Mouse (Mus musculus) intestine, embryonic 16.5 days (tissue): ENCODE data around the gene Tead3. TPM values are rescaled to one million over a fixed set of nuclear protein-coding genes. Genes with fewer than 3 reads are reported as not detected.

Source experiments
- ATAC-seq: fragments of 200-750 bp; cut with Nextera tagmentation; 2 replicates; pipeline ENCODE4 v1.8.0; 2017; ENCODE audit warnings: moderate TSS enrichment, moderate library complexity
- H3K27ac ChIP-seq: fragments of 300-500 bp; sonication (generic); 2 replicates; pipeline ENCODE4 v1.5.1; 2014; ENCODE audit warnings: mild to moderate bottlenecking, low read length
- H3K27me3 ChIP-seq: fragments of 300-500 bp; sonication (generic); replicated peaks from 2 replicates; pipeline ENCODE4 v1.6.1; 2014; ENCODE audit warnings: low read length, control low read depth, mixed read lengths; ENCODE audit not compliant: control insufficient read depth, insufficient read depth
- H3K36me3 ChIP-seq: fragments of 300-500 bp; sonication (generic); 2 replicates; pipeline ENCODE4 v1.6.1; 2014; ENCODE audit warnings: low read length, control low read depth; ENCODE audit not compliant: control insufficient read depth, insufficient read depth
- H3K4me1 ChIP-seq: fragments of 300-500 bp; sonication (generic); 2 replicates; pipeline ENCODE4 v1.6.1; 2014; ENCODE audit warnings: low read length, control low read depth, mixed read lengths; ENCODE audit not compliant: control insufficient read depth, insufficient read depth
- H3K4me2 ChIP-seq: fragments of 300-500 bp; sonication (generic); 2 replicates; pipeline ENCODE4 v1.6.1; 2014; ENCODE audit warnings: low read depth, low read length, control low read depth
- H3K4me3 ChIP-seq: fragments of 300-500 bp; sonication (generic); 2 replicates; pipeline ENCODE4 v1.5.1; 2014; ENCODE audit warnings: mild to moderate bottlenecking, low read length
- H3K9ac ChIP-seq: fragments of 300-500 bp; sonication (generic); 2 replicates; pipeline ENCODE4 v1.6.1; 2014; ENCODE audit warnings: low read depth, low read length
- H3K9me3 ChIP-seq: fragments of 300-500 bp; sonication (generic); 2 replicates; pipeline ENCODE4 v1.6.1; 2016; ENCODE audit warnings: low read length, control low read depth; ENCODE audit not compliant: control insufficient read depth
- WGBS: fragments of 180-500 bp; shearing (Covaris S2); extraction: QIAGEN DNeasy Blood & Tissue Kit; methylation state at CpG from one replicate; pipeline ENCODE4 v1.1.7; 2014; 5-methylcytosine and 5-hydroxymethylcytosine counted together
- polyA plus RNA-seq: library from polyadenylated mRNA; unstranded; fragments of >200 nt; fragmentation: Nextera tagmentation; extraction: Ambion mirVana; gene quantifications from 2 replicates; pipeline ENCODE4 v1.2.1, GENCODE M21; 2015

Gene Tead3
- 8.5 and 9.3 TPM in 2 replicates for polyA plus RNA-seq

GRCm38 (mm10) chr17:28350466-28351352 lies at the start of gene Tead3:
Gene Tead3 (minus strand): TSS chr17:28350817.
- H3K4me2 ChIP-seq = peak within 1 kb of the TSS; percentile 92
- H3K4me1 ChIP-seq = peaks cover 47% of the 10 kb centered on the region
- WGBS = under 1% methylated on average over 60 of the region's 73 CpGs
- H3K4me3 ChIP-seq = peak within 1 kb of the TSS; percentile 89
- H3K27me3 ChIP-seq = no peaks in the 10 kb centered on the region; the same call in 1 of the 2 replicates
- peak within 1 kb of the TSS; percentile 99 for H3K27ac ChIP-seq
- H3K9me3 ChIP-seq = no peaks in the 10 kb centered on the region
- H3K36me3 ChIP-seq = no peaks in the 10 kb centered on the region
- ATAC-seq = peak; percentile 88
- peak within 1 kb of the TSS; percentile 96 for H3K9ac ChIP-seq

- Histone ChIP-seq H3K4me2 (no peak overlapping the region), H3K9me3 (no peaks in the 10 kb centered on the region), H3K27ac (no peak overlapping the region), H3K4me1 (peaks cover 5% of the 10 kb centered on the region; the same call in 1 of the 2 replicates), H3K4me3 (no peak overlapping the region), H3K36me3 (0 out of 2 replicates have a peak, but pooled peaks cover 2% of the 10 kb centered on the region), H3K9ac (no peak overlapping the region), H3K27me3 (no peaks in the 10 kb centered on the region)
- no peak for ATAC-seq
- WGBS = 79% methylated on average over 7 of the region's 7 CpGs
Observed at GRCm38 (mm10) chr17:28394994-28395393, 44.4 kb upstream of the Tead3 start.

DNA sequence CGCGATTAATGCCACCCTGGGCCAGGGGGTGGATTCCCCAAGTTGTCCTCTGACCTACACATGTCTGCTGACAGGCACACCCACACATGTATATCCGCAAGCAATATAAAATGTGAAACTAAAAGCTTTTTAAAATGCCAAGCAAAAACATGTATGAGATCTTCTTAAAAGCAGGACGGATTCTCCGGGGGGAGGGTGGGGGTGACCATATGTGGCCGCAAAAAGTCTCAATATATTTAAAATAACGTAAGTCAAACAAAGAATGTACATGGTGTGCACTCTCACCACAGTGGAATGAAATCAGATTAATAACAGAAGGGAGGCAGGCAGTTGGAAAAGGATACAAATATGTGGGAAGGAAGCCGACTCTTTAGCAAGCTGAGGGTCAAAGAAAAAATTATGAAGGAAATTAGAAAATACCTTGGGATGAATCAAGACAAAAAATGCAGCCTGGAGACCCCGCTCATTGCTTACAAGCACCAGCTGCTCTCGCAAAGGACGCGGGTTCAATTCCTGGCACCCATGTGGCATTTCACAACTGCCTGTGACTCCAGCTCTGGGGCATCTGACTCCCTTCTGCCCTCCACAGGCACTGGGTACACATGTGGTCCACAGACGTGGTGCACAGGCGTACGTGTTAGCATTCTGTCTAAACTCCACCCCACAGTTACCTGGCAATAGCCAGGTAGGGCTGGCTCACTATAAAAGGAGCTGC lies 43.6 kb upstream of the Tead3 start:
- Histone ChIP-seq H3K27me3 (no peaks in the 10 kb centered on the region), H3K4me2 (no peak overlapping the region), H3K27ac (no peak overlapping the region), H3K4me1 (peaks cover 5% of the 10 kb centered on the region; the same call in 1 of the 2 replicates), H3K4me3 (no peak overlapping the region), H3K9ac (no peak overlapping the region), H3K36me3 (0 out of 2 replicates have a peak, but pooled peaks cover under 1% of the 10 kb centered on the region), H3K9me3 (no peaks in the 10 kb centered on the region)
- WGBS = 65% methylated on average over 15 of the region's 15 CpGs
- no peak for ATAC-seq

- Histone ChIP-seq H3K4me1 (peaks cover 5% of the 10 kb centered on the region; the same call in 1 of the 2 replicates), H3K36me3 (no peaks in the 10 kb centered on the region), H3K27ac (no peak overlapping the region), H3K4me2 (0 out of 2 replicates have a peak overlapping the region, but pooled peaks have one; percentile 5), H3K4me3 (no peak overlapping the region), H3K9ac (0 out of 2 replicates have a peak overlapping the region, but pooled peaks have one; percentile 16), H3K27me3 (no peaks in the 10 kb centered on the region), H3K9me3 (no peaks in the 10 kb centered on the region)
- 12% methylated on average over 21 of the region's 25 CpGs for whole genome bisulfite sequencing
- no peak for ATAC-seq
Observed at GRCm38 (mm10) chr17:28391568-28392432, 41.2 kb upstream of the Tead3 start.

DNA sequence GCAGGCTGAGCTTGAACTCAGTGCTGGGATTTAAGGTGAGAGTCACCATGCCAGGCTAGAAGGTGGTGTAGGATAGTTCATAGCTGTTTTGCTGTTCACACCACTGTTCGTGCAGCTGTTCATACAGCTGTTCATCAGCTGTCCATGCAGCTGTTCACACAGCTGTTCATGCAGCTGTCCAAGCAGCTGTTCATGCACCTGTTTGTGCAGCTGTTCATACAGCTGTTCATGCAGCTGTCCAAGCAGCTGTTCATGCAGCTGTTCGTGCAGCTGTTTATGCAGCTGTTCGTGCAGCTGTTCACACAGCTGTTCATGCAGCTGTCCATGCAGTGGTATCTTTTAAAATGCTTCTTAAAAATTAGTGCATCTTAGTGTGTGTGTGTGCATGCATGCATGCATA lies 37.9 kb upstream of the Tead3 start:
- H3K9me3 ChIP-seq = no peaks in the 10 kb centered on the region
- H3K27me3 ChIP-seq = no peaks in the 10 kb centered on the region; the same call in 1 of the 2 replicates
- no peak overlapping the region for H3K27ac ChIP-seq
- H3K9ac ChIP-seq = no peak overlapping the region
- H3K4me2 ChIP-seq = no peak overlapping the region
- no peaks in the 10 kb centered on the region for H3K36me3 ChIP-seq
- ATAC-seq = no peak
- 76% methylated on average over 3 of the region's 3 CpGs for WGBS
- H3K4me3 ChIP-seq = no peak overlapping the region
- H3K4me1 ChIP-seq = peaks cover 5% of the 10 kb centered on the region; the same call in 1 of the 2 replicates

DNA sequence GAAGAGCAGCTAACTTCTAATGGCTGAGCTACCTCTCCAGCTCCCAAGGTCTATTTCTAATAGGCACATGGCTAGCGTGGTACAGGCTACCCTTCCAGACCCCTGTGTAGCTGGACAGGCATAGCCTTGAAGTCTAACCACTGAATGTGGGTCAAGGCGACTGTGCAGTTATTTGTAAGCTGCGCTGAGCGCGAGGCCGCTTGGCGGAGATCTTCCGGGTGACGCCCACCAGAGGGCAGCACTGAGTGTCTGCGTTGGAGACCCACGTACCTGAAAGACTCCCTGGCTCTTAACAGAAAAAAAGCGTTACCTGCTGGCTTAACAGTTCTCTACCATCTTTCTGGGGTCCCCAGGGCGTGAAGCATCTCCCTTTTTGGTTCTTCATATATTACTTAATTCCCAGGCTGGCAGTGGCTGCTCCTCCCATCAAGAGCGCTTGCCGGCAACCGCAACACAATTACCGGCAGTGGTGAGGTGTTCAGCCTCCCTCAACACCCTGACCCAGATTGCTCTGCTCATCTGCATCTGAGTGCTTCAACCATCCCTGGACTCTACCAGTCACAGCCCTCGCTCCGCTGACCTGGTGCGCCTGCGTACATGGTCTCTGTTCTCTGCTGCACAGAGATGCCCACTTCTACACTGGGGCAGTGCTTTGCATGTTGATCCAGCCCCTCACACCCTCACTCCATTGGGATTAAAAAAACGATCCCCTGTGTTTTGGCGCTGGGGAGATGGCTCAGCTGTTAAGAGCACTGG lies 35.7 kb upstream of the Tead3 start:
- no peaks in the 10 kb centered on the region; the same call in 1 of the 2 replicates for H3K27me3 ChIP-seq
- no peak overlapping the region for H3K4me3 ChIP-seq
- no peak overlapping the region for H3K27ac ChIP-seq
- no peaks in the 10 kb centered on the region for H3K9me3 ChIP-seq
- no peak for ATAC-seq
- H3K9ac ChIP-seq = no peak overlapping the region
- no peaks in the 10 kb centered on the region for H3K36me3 ChIP-seq
- no peaks in the 10 kb centered on the region for H3K4me1 ChIP-seq
- H3K4me2 ChIP-seq = peak overlapping the region; percentile 28
- 6% methylated on average over 23 of the region's 23 CpGs for WGBS

- Histone ChIP-seq H3K4me1 (no peaks in the 10 kb centered on the region), H3K27me3 (no peaks in the 10 kb centered on the region; the same call in 1 of the 2 replicates), H3K27ac (no peak overlapping the region), H3K4me3 (no peak overlapping the region), H3K9me3 (no peaks in the 10 kb centered on the region), H3K36me3 (no peaks in the 10 kb centered on the region), H3K9ac (no peak overlapping the region), H3K4me2 (no peak overlapping the region)
- no peak for ATAC-seq
- 63% methylated on average over 4 of the region's 4 CpGs for WGBS
Observed at GRCm38 (mm10) chr17:28384298-28384697, 33.7 kb upstream of the Tead3 start.

- H3K4me1 ChIP-seq = peaks cover 6% of the 10 kb centered on the region; the same call in 1 of the 2 replicates
- H3K36me3 ChIP-seq = no peaks in the 10 kb centered on the region
- H3K27me3 ChIP-seq = peaks cover 2% of the 10 kb centered on the region; the same call in 1 of the 2 replicates
- H3K4me3 ChIP-seq = no peak overlapping the region
- H3K4me2 ChIP-seq = no peak overlapping the region
- H3K9ac ChIP-seq = no peak overlapping the region
- H3K27ac ChIP-seq = no peak overlapping the region
- no peak for ATAC-seq
- WGBS = 4% methylated on average over 6 of the region's 6 CpGs
- no peaks in the 10 kb centered on the region for H3K9me3 ChIP-seq
Observed at GRCm38 (mm10) chr17:28380255-28380654, 29.6 kb upstream of the Tead3 start.
